Mouse (Mus musculus) hematopoietic stem cell, adult 5-6 weeks (primary cell): ENCODE results near the gene Kif11. TPM values are rescaled to one million over a fixed set of nuclear protein-coding genes. Genes with fewer than 3 reads are reported as not detected.

ENCODE experiments used
- ATAC-seq, 2 experiments: fragments of 125-278 bp in 1 of 2; replicated peaks in 1 of 2; 2 replicates each; pipeline ENCODE4 v1.8.0; 2016 to 2017; ENCODE audit warnings: inconsistent platforms in 2 of 2, mild to moderate bottlenecking in 2 of 2, moderate number of reproducible peaks in 2 of 2, low read depth in 1 of 2, moderate TSS enrichment in 1 of 2; ENCODE audit not compliant: low FRiP score in 2 of 2, poor library complexity in 2 of 2, severe bottlenecking in 2 of 2, insufficient read depth in 1 of 2, low TSS enrichment in 1 of 2
- total RNA-seq: library from RNA; stranded (forward); fragments of 172-1452, 232-1000 nt; gene quantifications from 2 replicates; pipeline ENCODE4 v1.2.3, GENCODE M21; 2017

The Kif11 gene
- total RNA-seq, 1 experiment from 2014 or later: 160 TPM

GRCm38 (mm10) chr19:37369921-37370320, 6.3 kb upstream of the Kif11 start:
- no peak for ATAC-seq

- ATAC-seq: peak; percentile 39 to 65; a peak in 3 of 4 replicates
These were observed 5.8 kb upstream of the Kif11 start for GRCm38 (mm10) chr19:37370356-37370755.

- ATAC-seq: peak in 1 of 2 experiments; percentile 1; a peak in 1 of 4 replicates
These were observed 1.1 kb upstream of the Kif11 start for GRCm38 (mm10) chr19:37374941-37375754.

GRCm38 (mm10) chr19:37376841-37377240, 638 bp downstream of the Kif11 start:
- no peak for ATAC-seq

- ATAC-seq: no peak
These were observed 1.3 kb downstream of the Kif11 start for GRCm38 (mm10) chr19:37377404-37377990.

DNA sequence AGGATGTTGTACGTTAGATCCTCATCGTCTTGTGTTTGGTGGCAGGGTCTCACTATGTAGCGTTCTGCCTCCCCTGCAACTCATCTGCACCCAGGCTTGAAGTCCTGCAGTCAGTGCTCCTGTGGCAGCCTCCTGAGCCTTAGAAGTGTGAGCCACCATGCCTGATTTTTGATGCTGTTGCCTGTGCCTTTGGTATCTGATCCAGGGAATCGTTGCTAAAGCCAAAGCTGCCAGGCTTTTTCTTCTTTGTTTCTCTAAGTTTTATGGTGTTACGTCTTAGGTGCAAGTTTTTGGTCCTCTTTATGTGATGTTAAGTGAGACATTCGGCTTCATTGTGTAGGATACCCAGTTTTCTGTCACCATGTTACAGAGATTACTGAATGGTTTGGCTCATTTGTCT, 2.6 kb downstream of the Kif11 start:
- no peak for ATAC-seq

DNA sequence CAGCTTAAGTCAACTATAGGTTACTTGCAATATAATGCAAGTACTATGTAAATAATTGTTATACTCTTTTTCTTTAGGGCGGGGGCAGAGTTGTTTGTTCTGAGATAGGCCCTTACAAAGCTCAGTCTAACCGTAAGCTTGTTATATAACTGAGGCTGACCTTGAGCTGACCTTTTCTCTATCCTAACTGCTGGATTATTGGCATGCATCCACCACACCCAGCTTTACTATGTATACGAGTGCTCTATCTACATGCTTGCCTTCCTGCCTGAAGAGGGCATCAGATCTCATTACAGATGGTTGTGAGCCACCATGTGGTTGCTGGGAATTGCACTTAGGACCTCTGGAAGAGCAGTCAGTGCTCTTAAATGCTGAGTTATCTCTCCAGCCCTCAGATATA, 9.9 kb downstream of the Kif11 start:
- no peak for ATAC-seq

DNA sequence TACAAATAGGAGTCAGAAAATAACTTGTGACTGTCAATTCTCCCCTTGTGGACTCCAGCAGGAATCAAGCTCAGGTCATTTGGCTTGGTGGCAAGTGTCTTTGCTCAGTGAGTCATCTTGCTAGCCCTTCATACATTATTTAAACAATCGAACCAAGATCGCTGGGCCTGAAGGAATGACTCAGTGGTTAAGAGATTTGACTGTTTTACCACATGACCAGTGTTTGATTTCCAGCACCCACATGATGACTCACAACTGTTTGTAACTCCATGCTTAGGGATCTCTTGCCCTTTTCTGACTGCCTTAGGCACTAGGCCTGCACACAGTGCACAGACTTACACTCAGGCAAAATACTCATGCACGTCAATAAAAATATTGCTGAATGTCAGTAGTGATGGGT, 15.7 kb downstream of the Kif11 start:
- ATAC-seq: no peak

DNA sequence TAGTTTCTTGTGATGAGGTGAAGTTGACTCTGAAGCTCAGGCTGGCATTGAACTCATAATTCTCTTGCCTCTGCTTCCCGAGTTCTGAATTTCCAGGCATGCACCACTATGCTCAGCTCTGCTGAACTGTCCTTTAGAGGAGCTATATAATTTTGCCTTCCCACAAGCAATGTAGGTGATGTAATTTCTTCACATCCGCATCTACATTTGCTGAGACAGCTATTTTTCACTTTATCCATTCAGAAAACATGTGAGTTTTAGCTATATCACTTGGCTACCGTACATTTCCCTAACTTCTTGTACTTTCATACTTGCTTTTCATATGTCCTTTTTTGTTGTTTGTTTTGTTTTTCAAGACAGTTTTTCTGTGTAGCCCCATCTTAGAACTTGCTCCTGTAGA, 20.1 kb downstream of the Kif11 start:
- no peak for ATAC-seq

DNA sequence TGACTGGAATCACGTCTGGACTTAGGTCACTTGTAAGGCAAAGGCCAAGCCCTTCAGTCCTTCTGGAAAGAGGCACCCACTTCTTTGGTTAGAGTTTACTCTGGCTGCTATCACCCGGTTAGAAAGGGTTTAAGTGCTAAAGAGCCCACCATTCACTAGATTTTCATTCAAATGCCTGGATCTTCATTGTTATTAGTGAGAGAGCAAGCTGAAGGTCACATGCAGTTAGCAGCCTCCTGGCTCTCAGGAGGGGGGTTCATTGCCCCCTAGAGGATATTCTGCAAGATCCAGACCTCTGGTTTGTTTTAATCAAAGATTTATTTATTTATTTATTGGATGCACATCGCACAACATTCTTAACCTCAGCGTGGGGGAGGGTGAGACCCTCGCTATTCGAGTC, 24.7 kb downstream of the Kif11 start:
- ATAC-seq: no peak

DNA sequence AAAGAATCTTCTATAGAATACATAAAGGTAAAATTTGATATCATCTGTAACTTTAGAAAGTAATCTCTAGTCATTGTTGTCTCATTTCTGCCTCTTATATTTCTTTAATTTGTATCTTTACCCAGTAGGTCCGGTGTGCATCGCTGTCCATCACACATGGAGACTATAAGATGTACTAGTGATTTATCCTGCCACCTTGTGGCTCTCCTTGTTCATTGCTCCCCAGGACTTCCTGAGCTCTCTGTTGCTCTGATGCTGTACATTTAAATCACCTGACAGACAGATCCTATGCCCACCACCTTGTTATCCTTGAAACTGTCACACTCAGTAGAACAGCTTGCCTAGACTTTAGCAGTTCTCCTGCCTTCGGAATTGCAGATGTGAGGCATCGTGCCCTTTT, 42.1 kb downstream of the Kif11 start:
- peak in 1 of 2 experiments; percentile 59; a peak in 1 of 4 replicates for ATAC-seq

- ATAC-seq: peak; percentile 59 to 81; a peak in 3 of 4 replicates
These were observed 43.4 kb downstream of the Kif11 start for GRCm38 (mm10) chr19:37419613-37420012.

GRCm38 (mm10) chr19:37428589-37428988, 52.4 kb downstream of the Kif11 start:
- ATAC-seq: peak; percentile 12 to 23; a peak in 1 of 4 replicates

- ATAC-seq: no peak
These were observed 55.0 kb downstream of the Kif11 start for GRCm38 (mm10) chr19:37431139-37431756.

- ATAC-seq: no peak
These were observed 56.8 kb downstream of the Kif11 start for GRCm38 (mm10) chr19:37432868-37433570.

DNA sequence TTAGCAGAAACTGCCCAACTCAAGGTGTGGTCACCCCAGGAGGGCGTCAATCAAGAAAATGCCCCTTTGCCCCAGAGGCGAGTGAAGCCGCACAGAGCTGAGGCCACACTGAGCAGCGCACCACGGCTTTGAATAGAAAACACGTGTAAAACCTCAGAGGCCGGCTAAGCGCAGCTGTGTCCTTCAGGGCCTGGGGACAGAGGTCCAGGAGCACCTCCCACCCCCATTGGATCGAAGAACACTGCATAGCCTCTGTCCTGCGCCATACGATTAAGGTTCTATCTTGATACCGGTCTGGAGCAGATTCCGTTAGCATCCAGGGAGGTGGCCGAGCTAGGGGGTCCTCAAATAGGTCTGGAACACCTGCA, 57.7 kb downstream of the Kif11 start:
- ATAC-seq: no peak

DNA sequence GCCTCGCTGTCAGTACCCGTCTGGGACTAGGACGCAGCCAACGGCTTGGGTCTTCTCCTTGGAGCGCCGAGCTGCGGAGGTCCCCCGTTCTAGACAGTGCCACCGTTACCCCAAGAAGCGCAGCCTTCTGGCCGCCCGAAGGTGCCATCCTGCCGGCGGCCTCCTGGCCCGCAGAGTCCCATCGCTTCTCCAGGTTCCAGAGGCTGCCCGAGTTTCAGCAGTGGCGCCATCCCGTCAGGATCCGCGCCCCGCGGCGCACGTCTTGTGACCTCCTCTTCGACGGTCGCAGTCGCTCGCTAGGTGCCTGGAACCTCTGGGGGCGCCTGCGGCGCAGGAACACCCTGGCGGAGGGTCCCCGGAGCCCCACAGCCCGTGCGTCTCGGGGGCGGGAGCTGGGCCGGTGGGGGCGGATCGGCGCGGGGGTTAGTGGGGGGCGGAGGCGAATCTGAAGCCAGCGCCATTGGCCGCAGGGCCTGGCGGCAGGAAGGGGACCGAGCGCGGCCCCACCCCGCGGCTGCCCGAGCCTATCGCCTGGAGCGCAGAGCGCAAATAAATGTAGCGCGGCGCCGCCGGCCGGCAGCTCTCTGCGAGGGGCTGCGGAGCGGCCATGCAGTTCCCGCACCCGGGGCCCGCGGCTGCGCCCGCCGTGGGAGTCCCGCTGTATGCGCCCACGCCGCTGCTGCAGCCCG, 58.2 kb downstream of the Kif11 start, which contains the start of gene Hhex:
Gene Hhex (plus strand): TSS at position 548 of the 689 bp plus-strand sequence.
- peak; percentile 38 to 46 for ATAC-seq
